Mouse (Mus musculus) E14TG2a.4 (cell line): ENCODE measurements around the gene Pde4d.

Source experiments
- CTCF ChIP-seq: conservative IDR thresholded peaks from 2 replicates; pipeline ENCODE4 v1.5.1; 2014; ENCODE audit warnings: low read length
- NANOG ChIP-seq: IDR thresholded peaks from 2 replicates; pipeline ENCODE4 v1.6.1; 2014; ENCODE audit warnings: borderline replicate concordance, low read length, mixed read lengths

- TF ChIP-seq CTCF, result no peak
- TF ChIP-seq NANOG, result no peak
Observed at GRCm38 (mm10) chr13:108937272-108937671, 487.5 kb downstream of the Pde4d start.
